Mouse (Mus musculus) heart, postnatal 10 days (tissue): ENCODE data around the gene Pkdrej. TPM values are rescaled to one million over a fixed set of nuclear protein-coding genes. Genes with fewer than 3 reads are reported as not detected.

ENCODE experiments used
- DNase-seq, 2 experiments: peaks; one replicate each; pipeline ENCODE4 v3.0.0; 2021
- intact Hi-C: fragments of 180-260 bp; cut with DNase I; formaldehyde crosslinking; loops from one replicate; pipeline ENCODE4 v1.15.1; 2025
- total RNA-seq, 2 experiments: library from RNA; stranded (reverse); gene quantifications; 2 replicates each; pipeline ENCODE4 v1.2.3; 2021

Gene Pkdrej
- total RNA-seq, 2 experiments from 2014 or later, result 2.3 to 2.9 TPM

- intact Hi-C loops, result no loop called here
- DNase-seq, result no peak
Observed at GRCm38 (mm10) chr15:85772146-85772740, 49.3 kb downstream of the Pkdrej start.

DNA sequence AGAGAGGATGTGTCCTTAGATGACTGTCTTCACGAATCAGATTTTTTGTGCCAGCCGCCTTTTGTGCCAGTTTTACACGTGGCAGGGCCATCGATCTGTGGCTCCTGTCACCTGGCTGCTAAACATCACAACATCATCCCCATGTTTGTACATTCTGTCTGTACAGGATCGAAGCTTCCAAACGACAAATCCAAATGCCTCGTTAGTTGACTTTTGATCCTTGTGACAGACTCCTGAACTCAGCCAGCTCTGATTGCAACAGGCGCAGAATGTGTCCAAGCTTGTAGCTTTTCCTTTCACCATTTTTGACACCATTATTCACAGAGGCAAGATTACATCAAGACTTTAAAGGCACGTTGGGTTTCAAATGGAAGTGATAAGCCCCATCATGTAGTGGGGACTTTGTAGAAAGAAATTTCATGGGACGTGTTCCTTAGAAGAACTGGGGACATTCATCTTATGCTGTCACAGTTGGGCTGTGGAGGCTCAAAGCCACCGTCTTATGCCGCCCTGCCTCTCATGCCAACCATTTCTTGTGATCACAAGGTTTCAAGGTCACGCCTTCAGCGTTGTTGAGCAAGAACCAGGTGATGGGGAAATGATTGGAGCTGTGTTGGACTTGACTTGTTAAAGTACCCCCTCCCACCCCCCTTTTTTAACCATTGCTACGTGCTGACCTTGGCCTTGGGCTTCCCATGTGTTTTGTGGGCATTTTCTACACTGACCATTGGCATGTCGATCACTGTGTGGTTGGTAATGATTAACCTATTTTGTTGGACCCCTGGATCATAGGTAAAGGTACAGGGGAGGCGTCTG is 50.0 kb downstream of the Pkdrej start:
- intact Hi-C loops, result no loop called here
- no peak for DNase-seq

- intact Hi-C loops, result no loop called here
- DNase-seq, result no peak
Observed at GRCm38 (mm10) chr15:85768991-85769390, 52.5 kb downstream of the Pkdrej start.

GRCm38 (mm10) chr15:85766677-85767076 is 54.9 kb downstream of the Pkdrej start:
- intact Hi-C loops, result no loop called here

GRCm38 (mm10) chr15:85765022-85765421 is 56.5 kb downstream of the Pkdrej start:
- DNase-seq, result no peak
- intact Hi-C loops, result no loop called here

More at GRCm38 (mm10) chr15:85766677-85767076, 54.9 kb downstream of the Pkdrej start:
- no peak for DNase-seq

Other genes starting within 250 kb of the Pkdrej start
- under 1 TPM; 0.22 to 0.25 TPM for gene Wnt7b, start 239.3 kb downstream of the Pkdrej start, total RNA-seq
- 10 to 100 TPM; 39.2 to 52.4 TPM for gene Ppara, start 86.8 kb downstream of the Pkdrej start, total RNA-seq
- 10 to 100 TPM; 39.2 to 40.9 TPM for gene Cdpf1, start 10.0 kb downstream of the Pkdrej start, total RNA-seq
- 1 to 10 TPM; 7.5 to 8.5 TPM for gene Ttc38, start 10.6 kb upstream of the Pkdrej start, total RNA-seq
- gene Gtse1, start 38.0 kb upstream of the Pkdrej start, total RNA-seq, result 1 to 10 TPM; 4.5 to 4.6 TPM
- gene Trmu, start 57.6 kb upstream of the Pkdrej start, total RNA-seq, result 10 to 100 TPM; 30.5 to 32.9 TPM
- gene Celsr1, start 212.0 kb upstream of the Pkdrej start, total RNA-seq, result 10 to 100 TPM; 15.1 to 17.1 TPM
- gene Gramd4, start 236.0 kb upstream of the Pkdrej start, total RNA-seq, result 10 to 100 TPM; 37.2 to 42.1 TPM